Mouse (Mus musculus): ENCODE measurements at regions not wholly inside any gene's neighbourhood (a gene's known extent, or its start where the extent isn't known, plus 50 kb on each side); places are given as distances from the start of the nearest gene placed in this dataset.

DNA sequence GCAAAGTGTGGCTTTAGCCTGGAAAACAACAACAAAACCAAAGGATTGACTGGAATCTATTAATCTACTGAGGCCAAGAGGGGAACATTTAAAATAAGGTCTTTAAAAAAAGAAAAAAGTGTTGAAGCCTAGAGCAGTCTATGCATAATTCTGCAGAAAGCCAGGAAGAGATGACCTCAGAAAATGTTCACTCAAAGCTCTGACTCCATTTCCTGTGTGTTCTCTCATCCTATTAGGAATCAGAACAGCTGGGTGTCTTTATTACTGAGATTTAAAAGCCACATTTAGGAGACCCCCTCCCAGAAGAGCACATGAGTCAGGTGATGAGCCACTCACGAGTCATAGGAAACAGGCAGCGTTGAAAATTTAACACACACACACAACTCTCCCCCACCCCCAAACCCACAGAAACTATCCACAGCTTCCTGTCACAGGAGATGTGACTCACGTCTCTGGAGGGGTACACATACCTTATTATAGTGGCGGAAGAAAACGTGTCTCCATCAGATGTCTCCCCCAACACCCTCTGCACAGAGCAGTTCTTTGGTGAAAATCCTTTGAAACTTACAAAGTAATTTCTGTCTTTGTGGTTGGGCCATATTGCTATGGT, 140.2 kb upstream of the Hmga2 start:
- no peak for DNase-seq (ENCODE audit: low spot score in 2 of 2)

DNA sequence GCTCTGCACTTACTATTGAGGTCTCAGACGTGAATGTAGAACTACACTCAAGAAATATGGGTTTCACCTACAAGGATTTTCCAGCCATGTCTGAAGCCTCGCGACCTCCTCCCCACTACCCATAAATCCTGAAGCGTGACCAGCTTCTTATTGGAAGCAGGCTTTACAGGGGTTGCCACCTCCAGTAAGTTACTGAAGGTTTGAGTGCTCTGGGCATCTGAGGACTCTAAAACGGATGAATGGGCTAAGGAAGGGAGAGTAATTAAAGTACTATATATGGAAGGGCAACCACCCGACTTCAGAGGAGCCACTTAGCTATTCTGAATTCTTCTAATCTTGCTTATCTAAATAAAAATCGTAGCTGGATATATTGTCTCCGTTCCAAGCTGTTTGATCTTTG, 136.1 kb upstream of the Hmga2 start:
- no peak for DNase-seq (ENCODE audit: low spot score in 2 of 2)

GRCm38 (mm10) chr10:120610076-120610475, 133.8 kb upstream of the Hmga2 start:
- DNase-seq (ENCODE audit: low spot score in 2 of 2): no peak

DNA sequence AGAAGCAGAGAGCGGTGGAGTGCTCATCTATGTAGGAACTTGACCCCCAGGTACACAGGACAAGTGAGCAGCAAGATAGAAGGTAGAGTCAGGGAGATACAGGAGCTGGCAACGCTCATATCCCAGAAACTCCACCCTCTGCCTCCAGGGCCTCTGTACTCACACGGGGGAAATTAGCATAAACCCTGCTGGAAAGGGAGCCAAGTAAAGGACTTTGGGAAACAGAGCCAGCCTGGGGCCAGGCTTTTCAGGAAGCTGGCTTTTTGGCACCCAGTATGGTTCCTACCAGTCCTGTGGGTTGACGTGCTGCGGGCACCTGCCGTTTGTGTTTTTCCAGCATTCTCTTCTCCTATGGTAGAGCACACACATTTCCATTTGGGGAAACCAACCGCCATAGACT, 128.2 kb upstream of the Hmga2 start:
- DNase-seq (ENCODE audit: low spot score in 2 of 2): no peak

DNA sequence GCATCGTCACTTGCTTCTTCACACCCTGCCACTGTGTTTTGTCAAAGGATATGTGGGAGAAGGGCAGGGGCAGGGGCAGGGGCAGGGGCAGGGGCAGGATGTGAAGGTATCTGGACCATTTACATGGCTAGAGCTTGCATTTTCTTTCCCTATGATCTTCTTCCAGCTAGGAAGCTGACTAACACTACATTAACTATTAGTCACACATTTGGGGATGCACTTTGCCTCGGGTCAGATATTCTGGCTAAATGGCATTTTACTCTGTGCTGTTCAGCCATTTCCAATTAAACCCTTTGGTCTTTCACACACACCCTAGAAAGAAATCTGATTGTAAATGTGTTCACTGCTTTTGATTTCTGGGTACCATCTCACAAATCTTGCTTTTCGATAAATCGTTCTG, 126.9 kb upstream of the Hmga2 start:
- DNase-seq (ENCODE audit: low spot score in 2 of 2): no peak

- no peak for DNase-seq (ENCODE audit: low spot score in 2 of 2)
Measured at GRCm38 (mm10) chr10:120600735-120601134, 124.5 kb upstream of the Hmga2 start.

- no peak for DNase-seq (ENCODE audit: low spot score in 2 of 2)
Measured at GRCm38 (mm10) chr10:120599551-120599950, 123.3 kb upstream of the Hmga2 start.

DNA sequence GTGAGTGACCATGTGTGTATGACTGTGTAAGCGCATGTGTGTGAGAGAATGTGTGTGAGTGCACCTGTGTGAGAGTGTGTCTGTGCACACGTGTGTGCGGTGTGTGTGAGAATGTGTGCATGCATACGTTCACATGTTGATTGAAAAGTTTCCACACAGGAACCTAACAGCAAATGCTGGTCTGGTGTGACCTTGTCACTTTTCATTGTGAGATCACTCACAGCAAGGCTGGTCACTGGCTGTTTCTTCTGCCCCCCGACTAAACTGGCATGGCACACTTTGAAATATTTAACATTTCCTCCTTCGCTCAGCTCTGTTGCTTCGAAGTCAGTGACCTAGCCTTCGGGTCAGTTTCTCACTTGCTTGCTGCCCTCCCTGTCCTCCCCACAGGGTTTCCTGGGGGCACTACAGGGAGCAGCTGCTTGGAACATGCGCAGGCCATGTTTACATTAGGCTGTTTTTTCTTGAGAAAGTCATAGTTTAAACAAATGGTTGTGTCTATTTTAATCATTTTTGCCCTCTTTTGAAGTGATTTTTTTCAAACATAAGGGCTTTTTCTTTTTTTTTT, 121.1 kb upstream of the Hmga2 start:
- no peak for DNase-seq (ENCODE audit: low spot score in 2 of 2)

DNA sequence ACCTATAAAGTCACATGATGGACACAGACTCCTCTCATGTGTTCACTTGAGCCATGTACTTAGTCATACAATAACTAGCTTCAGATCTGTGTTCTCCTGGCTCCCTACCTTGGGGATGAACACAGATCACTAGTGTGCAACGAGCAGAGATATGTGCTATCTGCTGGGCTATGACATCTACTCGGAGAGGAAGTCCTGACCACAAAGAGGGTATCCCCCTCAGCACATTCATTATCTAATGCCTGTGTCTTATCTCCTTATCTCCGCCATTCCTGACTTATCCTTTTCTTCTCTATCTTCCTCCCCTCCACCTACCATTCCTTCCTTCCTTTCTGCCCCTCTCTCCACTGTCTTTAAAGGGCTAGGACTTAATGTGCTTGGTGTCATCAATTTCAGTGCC, 118.9 kb upstream of the Hmga2 start:
- no peak for DNase-seq (ENCODE audit: low spot score in 2 of 2)

DNA sequence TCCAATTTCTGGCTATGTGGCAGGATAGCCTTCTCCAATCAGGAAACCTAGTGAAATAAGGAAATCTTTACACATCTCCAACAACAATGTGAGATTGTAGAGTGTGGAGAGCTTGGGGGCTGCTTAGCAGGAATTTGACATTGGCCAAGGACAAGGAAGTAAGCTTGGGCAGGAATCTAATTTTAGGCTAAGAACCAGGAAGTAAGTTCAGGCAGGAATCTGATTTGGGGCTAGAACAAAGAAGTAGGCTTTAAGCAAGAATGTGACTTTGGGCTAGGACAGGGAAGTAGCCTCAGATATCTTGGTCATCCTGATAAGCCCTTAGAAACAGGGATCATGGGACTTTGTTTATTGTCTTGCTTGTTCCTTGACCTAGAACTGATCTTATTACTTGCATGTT, 117.6 kb upstream of the Hmga2 start:
- no peak for DNase-seq (ENCODE audit: low spot score in 2 of 2)

GRCm38 (mm10) chr10:120589659-120590058, 113.4 kb upstream of the Hmga2 start:
- no peak for DNase-seq (ENCODE audit: low spot score in 2 of 2)

GRCm38 (mm10) chr10:120587854-120588633, 111.8 kb upstream of the Hmga2 start:
- no peak for DNase-seq (ENCODE audit: low spot score in 2 of 2)

DNA sequence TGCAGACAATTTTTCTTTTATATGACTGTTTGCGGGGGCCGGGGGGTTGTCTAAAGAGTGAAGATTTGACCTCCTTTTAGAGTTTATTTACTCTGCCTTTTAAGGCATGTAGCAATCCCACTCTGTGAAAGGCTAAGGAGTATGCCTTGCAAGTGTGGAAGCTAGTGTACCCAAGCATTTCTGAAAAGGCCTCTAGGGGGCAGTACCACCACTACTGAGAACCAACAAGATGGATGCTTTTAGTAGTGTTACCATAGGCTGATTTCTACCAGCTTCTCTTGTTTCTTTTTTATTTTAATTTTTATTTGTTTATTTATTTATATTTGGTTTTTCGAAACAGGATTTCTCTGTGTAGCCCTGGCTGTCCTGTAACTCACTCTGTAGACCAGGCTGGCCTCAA, 110.9 kb upstream of the Hmga2 start:
- no peak for DNase-seq (ENCODE audit: low spot score in 2 of 2)

- no peak for DNase-seq (ENCODE audit: low spot score in 2 of 2)
Measured at GRCm38 (mm10) chr10:120582497-120582896, 106.2 kb upstream of the Hmga2 start.

GRCm38 (mm10) chr10:120581547-120581946, 105.3 kb upstream of the Hmga2 start:
- DNase-seq (ENCODE audit: low spot score in 2 of 2): no peak

DNA sequence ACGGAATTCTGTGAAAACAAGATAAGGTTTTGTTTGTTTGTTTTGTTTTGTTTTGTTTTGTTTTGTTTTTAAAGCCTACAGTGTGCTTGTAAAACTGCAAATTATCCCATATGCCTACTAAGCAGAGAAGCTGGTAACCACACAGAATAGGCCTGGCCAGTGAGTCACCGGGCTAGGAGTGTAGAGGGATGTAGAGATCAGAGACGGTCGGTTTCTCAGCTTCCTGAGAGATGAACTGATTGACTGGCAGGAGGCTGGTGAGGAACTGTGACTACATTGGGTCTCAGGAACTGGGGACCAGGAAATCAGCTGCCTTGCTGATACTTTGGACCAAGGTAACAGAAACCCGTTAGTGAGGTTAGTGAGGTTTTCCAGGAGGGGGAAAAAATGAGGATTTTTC, 100.6 kb upstream of the Hmga2 start:
- DNase-seq (ENCODE audit: low spot score in 2 of 2): no peak

- no peak for DNase-seq (ENCODE audit: low spot score in 2 of 2)
Measured at GRCm38 (mm10) chr10:120576148-120576547, 99.9 kb upstream of the Hmga2 start.

- no peak for DNase-seq (ENCODE audit: low spot score in 2 of 2)
Measured at GRCm38 (mm10) chr10:120571340-120571739, 95.1 kb upstream of the Hmga2 start.

- no peak for DNase-seq (ENCODE audit: low spot score in 2 of 2)
Measured at GRCm38 (mm10) chr10:120565992-120566391, 89.7 kb upstream of the Hmga2 start.

- no peak for DNase-seq (ENCODE audit: low spot score in 2 of 2)
Measured at GRCm38 (mm10) chr10:120564859-120565258, 88.6 kb upstream of the Hmga2 start.

DNA sequence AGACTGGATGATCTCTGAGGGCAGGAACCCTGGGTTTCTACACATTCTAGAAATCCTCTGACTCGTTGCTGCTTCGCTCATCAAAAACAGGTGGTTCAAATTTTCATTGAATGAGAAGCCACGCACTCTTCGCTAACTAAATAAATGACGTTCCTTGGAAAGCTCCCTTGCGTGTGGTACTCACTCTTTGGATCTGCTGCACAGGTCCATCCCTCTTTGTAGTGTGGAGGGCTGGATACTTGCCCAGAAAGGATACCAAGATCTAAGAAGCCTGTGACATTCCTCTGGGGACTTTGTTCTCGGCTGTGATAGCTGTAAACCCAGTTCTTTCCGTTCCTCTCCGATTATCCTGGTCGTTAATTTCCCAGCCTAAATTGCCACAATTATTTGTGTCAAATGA, 87.7 kb upstream of the Hmga2 start:
- no peak for DNase-seq (ENCODE audit: low spot score in 2 of 2)

DNA sequence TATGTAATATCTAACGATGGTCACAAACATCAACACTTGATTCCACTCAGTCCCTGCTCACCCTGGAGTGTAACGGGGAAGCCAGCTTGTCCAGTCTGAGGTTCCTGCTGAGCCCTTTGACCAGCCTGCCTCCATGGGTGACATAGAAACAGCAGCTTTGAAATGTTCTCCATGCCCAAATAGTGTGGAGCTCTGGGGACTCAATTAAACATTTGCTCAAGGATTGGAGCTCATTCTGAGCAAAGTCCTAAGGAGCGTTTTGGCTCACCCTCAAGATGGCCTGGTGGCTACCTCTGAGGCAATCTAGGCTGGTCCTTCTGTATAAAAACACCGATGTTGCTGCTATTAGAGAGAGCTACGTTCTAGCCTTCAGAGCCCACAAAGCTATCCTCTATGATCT, 85.6 kb upstream of the Hmga2 start:
- DNase-seq (ENCODE audit: low spot score in 2 of 2): no peak

- peak; percentile 10 to 12 for DNase-seq (ENCODE audit: low spot score in 2 of 2)
Measured at GRCm38 (mm10) chr10:120557850-120558447, 81.7 kb upstream of the Hmga2 start.

Data from urinary bladder, adult 18-20 months (tissue).